Mouse (Mus musculus) erythroblast, embryonic 14.5 days (primary cell): ENCODE measurements around the gene St6galnac5.

Experiments
- GATA1 ChIP-seq: IDR thresholded peaks from 2 replicates; pipeline ENCODE4 v1.6.1; 2012; ENCODE audit warnings: low read length, inconsistent platforms, mixed read lengths
- TAL1 ChIP-seq: IDR thresholded peaks from 3 replicates; pipeline ENCODE4 v1.6.1; 2012; ENCODE audit warnings: low read length, inconsistent platforms, mixed read lengths

GRCm38 (mm10) chr3:152866035-152866965 lies 115.7 kb downstream of the St6galnac5 start:
- TF ChIP-seq GATA1 (no peak), TAL1 (no peak)
